Mouse (Mus musculus) midbrain, embryonic 12.5 days (tissue): Measurements from ENCODE around the gene Smoc1. TPM values are rescaled to one million over a fixed set of nuclear protein-coding genes. Genes with fewer than 3 reads are reported as not detected.
A peak's percentile ranks its signal among the peaks of the same experiment; 100 is the strongest.

Experiments
- ATAC-seq: fragments of 200-750 bp; cut with Nextera tagmentation; 2 replicates; pipeline ENCODE4 v1.8.0; 2017; ENCODE audit warnings: low read depth, moderate TSS enrichment, moderate library complexity; ENCODE audit not compliant: low FRiP score
- H3K27ac ChIP-seq: fragments of 300-500 bp; sonication (generic); replicated peaks from 2 replicates; pipeline ENCODE4 v1.5.1; 2016; ENCODE audit warnings: mild to moderate bottlenecking
- H3K27me3 ChIP-seq: fragments of 300-500 bp; sonication (generic); 2 replicates; pipeline ENCODE4 v1.6.1; 2016; ENCODE audit warnings: mild to moderate bottlenecking
- H3K36me3 ChIP-seq: fragments of 300-500 bp; sonication (generic); 2 replicates; pipeline ENCODE4 v1.6.1; 2016
- H3K4me1 ChIP-seq: fragments of 300-500 bp; sonication (generic); 2 replicates; pipeline ENCODE4 v1.6.1; 2016
- H3K4me2 ChIP-seq: fragments of 300-500 bp; sonication (generic); replicated peaks from 2 replicates; pipeline ENCODE4 v1.6.1; 2016; ENCODE audit warnings: mild to moderate bottlenecking, moderate library complexity
- H3K4me3 ChIP-seq: fragments of 300-500 bp; sonication (generic); 2 replicates; pipeline ENCODE4 v1.5.1; 2016; ENCODE audit warnings: mild to moderate bottlenecking
- H3K9ac ChIP-seq: fragments of 300-500 bp; sonication (generic); replicated peaks from 2 replicates; pipeline ENCODE4 v1.6.1; 2016; ENCODE audit warnings: mild to moderate bottlenecking, moderate library complexity
- H3K9me3 ChIP-seq: fragments of 300-500 bp; sonication (generic); 2 replicates; pipeline ENCODE4 v1.6.1; 2016; ENCODE audit warnings: mild to moderate bottlenecking
- WGBS: fragments of 180-500 bp; shearing (Covaris S2); methylation state at CpG from one replicate; pipeline ENCODE4 v1.1.7; 2016; 5-methylcytosine and 5-hydroxymethylcytosine counted together
- polyA plus RNA-seq: library from polyadenylated mRNA; unstranded; fragments of >200 nt; fragmentation: Nextera tagmentation; extraction: Ambion mirVana; gene quantifications from 2 replicates; pipeline ENCODE4 v1.2.1, GENCODE M21; 2016

Smoc1 gene
- polyA plus RNA-seq, 1 experiment from 2014 or later, result 32.0 TPM

DNA sequence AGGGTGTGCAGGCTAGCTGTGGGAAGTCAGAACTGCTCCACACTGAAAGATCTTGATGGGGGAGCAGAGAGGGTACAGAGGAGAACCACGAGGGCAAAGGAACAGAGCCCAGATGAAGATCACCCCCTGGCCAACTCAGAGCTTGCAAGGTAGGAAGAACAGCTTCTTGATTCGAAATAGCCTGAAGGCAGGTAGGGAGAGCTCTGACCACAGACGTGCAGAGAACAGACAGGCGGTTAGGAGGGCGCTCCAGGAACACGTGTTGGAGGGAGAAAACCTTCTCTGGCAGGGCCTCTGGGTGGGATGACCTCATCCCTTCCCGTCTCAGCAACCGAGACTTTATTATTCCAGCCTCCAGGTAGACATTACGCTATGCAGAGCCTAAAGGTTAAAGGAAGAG, 148.6 kb downstream of the Smoc1 start:
- WGBS, result 66% methylated on average over 9 of the region's 9 CpGs
- H3K4me1 ChIP-seq, result no peaks in the 10 kb centered on the region
- H3K27ac ChIP-seq, result 0 out of 2 replicates have a peak overlapping the region, but pooled peaks have one; percentile 1
- no peaks in the 10 kb centered on the region for H3K27me3 ChIP-seq
- H3K9me3 ChIP-seq, result no peaks in the 10 kb centered on the region
- H3K4me2 ChIP-seq, result no peak overlapping the region
- no peak overlapping the region for H3K4me3 ChIP-seq
- peaks cover 3% of the 10 kb centered on the region; the same call in 1 of the 2 replicates for H3K36me3 ChIP-seq
- H3K9ac ChIP-seq, result no peak overlapping the region
- ATAC-seq, result no peak

DNA sequence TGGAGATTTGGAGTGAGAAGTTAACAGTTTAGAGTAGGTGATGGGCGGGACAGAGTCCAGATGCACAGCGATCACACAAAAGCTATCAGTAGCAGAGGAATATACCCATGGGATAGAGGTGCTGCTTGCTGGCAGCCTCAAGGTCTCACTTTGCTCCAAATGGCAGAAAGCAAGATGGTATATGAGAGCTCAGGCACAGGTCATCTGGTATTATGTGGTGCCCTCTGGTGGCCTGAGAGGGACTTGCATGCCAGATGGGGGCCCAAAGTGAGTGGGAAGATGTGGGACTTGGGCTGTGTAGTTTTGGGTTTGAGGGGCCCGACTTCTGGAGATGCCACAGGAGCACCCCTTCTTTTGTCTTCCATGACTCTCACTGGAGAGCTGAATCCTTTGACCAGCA, 155.5 kb downstream of the Smoc1 start:
- Histone ChIP-seq H3K4me2 (no peak overlapping the region), H3K9me3 (no peaks in the 10 kb centered on the region), H3K27ac (no peak overlapping the region), H3K27me3 (no peaks in the 10 kb centered on the region), H3K4me3 (no peak overlapping the region), H3K9ac (no peak overlapping the region), H3K36me3 (peaks cover 12% of the 10 kb centered on the region; the same call in 1 of the 2 replicates), H3K4me1 (no peaks in the 10 kb centered on the region)
- WGBS, result 63% methylated on average over 3 of the region's 3 CpGs
- peak; percentile 65; the same call in 1 of the 2 replicates for ATAC-seq

DNA sequence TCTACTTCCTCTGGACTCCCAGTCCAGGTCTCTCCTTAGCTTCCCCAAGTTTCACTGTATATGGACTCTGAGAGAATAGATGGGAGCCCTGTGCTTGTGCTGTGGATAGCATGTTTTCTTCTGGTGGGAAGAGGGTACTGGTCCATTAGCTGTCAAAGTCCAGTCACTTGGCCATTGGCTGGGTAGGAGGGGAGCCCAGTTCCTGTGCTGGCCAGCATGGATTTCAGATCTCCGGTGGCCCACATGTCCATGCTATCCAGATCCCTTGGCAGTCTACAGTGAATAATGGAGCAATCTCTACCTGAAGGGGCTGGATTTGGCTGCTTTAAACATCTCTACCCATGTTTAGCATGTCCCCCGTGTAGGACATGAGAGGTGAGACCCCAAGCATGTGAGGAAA, 158.4 kb downstream of the Smoc1 start:
- ATAC-seq, result no peak
- no peak overlapping the region for H3K4me3 ChIP-seq
- H3K4me2 ChIP-seq, result no peak overlapping the region
- no peak overlapping the region for H3K9ac ChIP-seq
- H3K4me1 ChIP-seq, result no peaks in the 10 kb centered on the region
- no peak overlapping the region for H3K27ac ChIP-seq
- H3K27me3 ChIP-seq, result no peaks in the 10 kb centered on the region
- 95% methylated on average over 2 of the region's 2 CpGs for WGBS
- peaks cover 11% of the 10 kb centered on the region; the same call in 1 of the 2 replicates for H3K36me3 ChIP-seq
- H3K9me3 ChIP-seq, result no peaks in the 10 kb centered on the region

DNA sequence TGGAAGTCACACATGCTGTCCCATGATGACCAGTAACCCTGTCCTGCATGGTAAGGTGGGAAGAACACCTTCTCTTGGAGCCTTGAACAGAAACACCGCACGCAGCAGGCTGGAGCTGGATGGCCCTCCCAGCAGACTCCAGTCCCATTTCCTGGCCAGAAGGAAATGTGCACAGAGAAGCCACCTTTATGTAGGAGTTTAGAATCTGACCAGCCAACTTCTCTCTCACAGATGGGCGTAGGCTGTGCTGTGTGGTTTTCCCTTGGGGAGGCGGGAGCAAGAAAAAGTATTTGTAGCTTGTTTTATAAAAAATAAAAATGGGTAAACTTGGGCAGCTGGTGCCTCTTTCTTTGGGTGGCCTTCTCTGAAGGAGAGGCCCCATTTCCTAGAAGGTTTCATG, 159.5 kb downstream of the Smoc1 start:
- no peak overlapping the region for H3K4me2 ChIP-seq
- H3K4me1 ChIP-seq, result no peaks in the 10 kb centered on the region
- no peaks in the 10 kb centered on the region for H3K9me3 ChIP-seq
- no peak overlapping the region for H3K4me3 ChIP-seq
- H3K27ac ChIP-seq, result no peak overlapping the region
- no peak for ATAC-seq
- 94% methylated on average over 4 of the region's 4 CpGs for WGBS
- H3K27me3 ChIP-seq, result no peaks in the 10 kb centered on the region
- 0 out of 2 replicates have a peak, but pooled peaks cover 6% of the 10 kb centered on the region for H3K36me3 ChIP-seq
- no peak overlapping the region for H3K9ac ChIP-seq

DNA sequence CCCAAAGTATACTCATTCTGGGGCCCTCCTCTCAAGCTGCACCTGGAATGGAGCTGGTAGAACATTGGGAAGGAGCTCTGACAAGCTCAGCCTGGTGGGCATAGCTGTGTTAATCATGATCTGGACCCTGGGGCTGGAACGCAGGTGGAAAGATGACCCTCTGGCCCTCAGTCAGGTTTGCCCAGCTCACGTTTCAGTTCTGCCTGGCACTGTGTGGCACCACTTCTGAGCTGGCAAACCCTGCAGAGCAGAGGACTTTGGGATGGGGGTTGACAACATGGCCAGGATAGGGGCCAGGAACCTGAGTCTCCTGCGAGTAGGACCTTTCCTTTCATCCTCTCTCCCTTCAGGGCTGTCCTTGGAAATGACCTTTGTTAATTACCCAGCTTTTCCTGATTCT, 160.1 kb downstream of the Smoc1 start:
- Histone ChIP-seq H3K27ac (no peak overlapping the region), H3K4me1 (no peaks in the 10 kb centered on the region), H3K4me2 (no peak overlapping the region), H3K9ac (no peak overlapping the region), H3K36me3 (0 out of 2 replicates have a peak, but pooled peaks cover 6% of the 10 kb centered on the region), H3K27me3 (no peaks in the 10 kb centered on the region), H3K4me3 (no peak overlapping the region), H3K9me3 (no peaks in the 10 kb centered on the region)
- no peak for ATAC-seq
- WGBS, result 95% methylated on average over 3 of the region's 3 CpGs

DNA sequence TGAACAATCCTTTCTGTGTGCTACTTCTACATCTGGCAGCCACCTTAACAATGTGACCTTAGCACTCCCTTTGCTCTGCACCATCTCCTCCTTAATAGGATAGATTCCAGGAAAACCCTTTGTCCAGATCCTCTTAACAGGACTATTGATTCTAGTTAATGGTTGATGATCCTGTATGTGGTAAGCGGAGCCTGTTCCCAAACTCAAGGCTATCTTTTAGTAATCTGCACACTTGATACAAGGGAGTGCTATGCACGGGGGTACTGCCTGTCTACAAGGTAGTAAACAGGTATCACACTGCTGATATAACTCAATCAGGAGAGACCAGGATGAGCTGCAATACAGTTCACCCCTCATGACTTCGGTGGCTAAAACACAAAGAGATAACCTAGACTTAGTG, 161.8 kb downstream of the Smoc1 start:
- 84% methylated on average over 3 of the region's 3 CpGs for WGBS
- 0 out of 2 replicates have a peak, but pooled peaks cover 6% of the 10 kb centered on the region for H3K36me3 ChIP-seq
- no peak overlapping the region for H3K4me3 ChIP-seq
- no peak overlapping the region for H3K4me2 ChIP-seq
- H3K9ac ChIP-seq, result no peak overlapping the region
- no peaks in the 10 kb centered on the region for H3K9me3 ChIP-seq
- no peaks in the 10 kb centered on the region for H3K27me3 ChIP-seq
- no peak for ATAC-seq
- H3K27ac ChIP-seq, result no peak overlapping the region
- H3K4me1 ChIP-seq, result no peaks in the 10 kb centered on the region

DNA sequence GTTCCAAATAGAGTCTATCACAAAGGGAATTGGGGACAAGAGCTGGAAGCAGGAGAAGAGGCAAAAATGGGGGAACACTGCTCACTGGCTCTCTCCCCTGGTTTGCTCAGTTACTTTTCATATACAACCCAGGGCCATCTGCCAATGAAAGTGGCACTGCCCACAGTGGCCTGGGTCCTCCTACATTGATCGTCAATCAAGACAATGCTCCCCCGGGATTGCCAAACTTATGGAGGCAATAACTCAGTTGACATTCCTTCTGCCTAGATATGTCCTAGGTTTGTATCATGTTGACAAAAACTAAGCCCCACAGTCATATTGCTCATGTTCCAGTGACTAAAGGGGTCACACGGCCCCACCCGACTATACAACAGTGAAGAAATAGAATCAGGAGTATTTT, 162.4 kb downstream of the Smoc1 start:
- Histone ChIP-seq H3K27me3 (no peaks in the 10 kb centered on the region), H3K4me2 (no peak overlapping the region), H3K4me3 (no peak overlapping the region), H3K9me3 (no peaks in the 10 kb centered on the region), H3K9ac (no peak overlapping the region), H3K36me3 (0 out of 2 replicates have a peak, but pooled peaks cover 6% of the 10 kb centered on the region), H3K27ac (no peak overlapping the region), H3K4me1 (no peaks in the 10 kb centered on the region)
- WGBS, result 91% methylated on average over 4 of the region's 4 CpGs
- no peak for ATAC-seq

DNA sequence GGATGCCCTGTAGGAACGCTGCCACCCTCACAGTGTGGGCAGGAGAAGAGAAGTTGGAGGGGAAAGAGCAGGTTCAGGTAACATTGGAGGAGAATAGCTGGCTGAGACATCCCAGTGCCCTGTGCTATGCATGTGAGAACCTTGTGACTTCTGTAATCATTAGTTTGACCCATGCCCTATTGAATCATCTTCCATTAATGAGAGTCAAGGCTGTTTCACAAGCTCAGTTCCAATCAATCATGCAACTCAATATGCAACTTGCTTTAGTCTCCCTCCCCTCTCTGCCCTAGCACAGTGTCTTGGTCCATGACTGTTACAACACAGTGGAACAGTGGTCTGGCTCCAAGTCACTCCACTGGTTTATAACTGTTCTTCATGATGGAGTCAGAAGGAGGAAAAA, 163.0 kb downstream of the Smoc1 start:
- H3K9me3 ChIP-seq, result no peaks in the 10 kb centered on the region
- H3K4me2 ChIP-seq, result no peak overlapping the region
- H3K27me3 ChIP-seq, result no peaks in the 10 kb centered on the region
- H3K4me3 ChIP-seq, result no peak overlapping the region
- no peak overlapping the region for H3K9ac ChIP-seq
- no peaks in the 10 kb centered on the region for H3K4me1 ChIP-seq
- H3K36me3 ChIP-seq, result 0 out of 2 replicates have a peak, but pooled peaks cover 6% of the 10 kb centered on the region
- ATAC-seq, result no peak
- 95% methylated on average over 1 of the region's 1 CpGs for WGBS
- H3K27ac ChIP-seq, result no peak overlapping the region

DNA sequence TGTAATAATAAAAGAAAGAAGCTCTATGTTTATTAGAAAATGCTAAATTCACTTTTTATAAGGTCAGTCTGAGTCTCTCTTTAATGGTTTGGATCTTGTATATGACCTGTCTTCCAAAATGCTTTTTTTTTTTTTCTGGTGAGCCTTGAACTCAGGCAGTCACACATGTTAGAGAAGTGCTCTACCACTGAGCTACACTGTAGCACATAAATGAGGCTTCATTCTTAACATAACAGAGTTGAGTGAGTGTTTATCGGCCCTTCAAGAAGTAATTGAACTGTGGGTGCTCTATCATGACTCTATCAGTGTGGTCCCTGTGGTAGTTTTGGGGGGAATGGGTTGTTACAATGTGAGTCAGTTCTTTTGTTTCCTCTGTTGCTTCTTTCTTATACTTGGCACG, 167.4 kb downstream of the Smoc1 start:
- no peak for ATAC-seq
- H3K27ac ChIP-seq, result no peak overlapping the region
- no peak overlapping the region for H3K4me3 ChIP-seq
- H3K4me2 ChIP-seq, result no peak overlapping the region
- no peak overlapping the region for H3K9ac ChIP-seq
- WGBS, result 81% methylated on average over 2 of the region's 2 CpGs
- no peaks in the 10 kb centered on the region for H3K36me3 ChIP-seq
- no peaks in the 10 kb centered on the region for H3K27me3 ChIP-seq
- H3K4me1 ChIP-seq, result no peaks in the 10 kb centered on the region
- H3K9me3 ChIP-seq, result no peaks in the 10 kb centered on the region

DNA sequence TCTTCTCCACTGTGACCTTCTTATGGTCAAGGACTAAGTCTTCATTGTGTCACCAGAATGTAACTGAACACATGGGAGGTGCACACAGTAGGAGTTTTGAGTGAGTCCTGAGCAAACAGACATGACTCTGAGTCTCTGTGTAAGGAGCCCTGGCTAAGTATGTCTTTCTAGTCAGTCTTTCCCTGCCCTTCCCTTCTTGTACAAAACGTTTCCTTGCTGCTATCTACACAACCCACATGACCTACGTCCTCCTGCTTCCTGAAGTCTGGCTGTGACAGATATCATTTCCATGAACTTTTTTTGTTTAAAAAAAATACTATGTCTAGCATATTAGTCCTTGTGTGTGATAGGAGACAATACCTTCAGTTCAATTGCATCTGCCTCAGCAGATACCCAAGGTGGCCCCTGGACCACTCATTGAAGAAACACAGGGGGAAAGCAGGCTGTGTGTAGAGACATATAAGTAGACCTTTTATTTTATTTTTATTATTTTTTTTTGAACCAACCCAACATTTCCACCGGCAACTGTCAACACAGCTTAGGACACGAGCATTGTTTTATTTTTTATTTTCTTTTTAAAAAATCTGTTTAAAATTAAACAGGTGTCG, 171.0 kb downstream of the Smoc1 start:
- Histone ChIP-seq H3K4me1 (peaks cover 8% of the 10 kb centered on the region; the same call in 1 of the 2 replicates), H3K36me3 (no peaks in the 10 kb centered on the region), H3K27me3 (no peaks in the 10 kb centered on the region; the same call in 1 of the 2 replicates), H3K4me3 (no peak overlapping the region), H3K9me3 (no peaks in the 10 kb centered on the region), H3K9ac (no peak overlapping the region), H3K27ac (no peak overlapping the region), H3K4me2 (no peak overlapping the region)
- 82% methylated on average over 5 of the region's 5 CpGs for WGBS
- no peak for ATAC-seq

DNA sequence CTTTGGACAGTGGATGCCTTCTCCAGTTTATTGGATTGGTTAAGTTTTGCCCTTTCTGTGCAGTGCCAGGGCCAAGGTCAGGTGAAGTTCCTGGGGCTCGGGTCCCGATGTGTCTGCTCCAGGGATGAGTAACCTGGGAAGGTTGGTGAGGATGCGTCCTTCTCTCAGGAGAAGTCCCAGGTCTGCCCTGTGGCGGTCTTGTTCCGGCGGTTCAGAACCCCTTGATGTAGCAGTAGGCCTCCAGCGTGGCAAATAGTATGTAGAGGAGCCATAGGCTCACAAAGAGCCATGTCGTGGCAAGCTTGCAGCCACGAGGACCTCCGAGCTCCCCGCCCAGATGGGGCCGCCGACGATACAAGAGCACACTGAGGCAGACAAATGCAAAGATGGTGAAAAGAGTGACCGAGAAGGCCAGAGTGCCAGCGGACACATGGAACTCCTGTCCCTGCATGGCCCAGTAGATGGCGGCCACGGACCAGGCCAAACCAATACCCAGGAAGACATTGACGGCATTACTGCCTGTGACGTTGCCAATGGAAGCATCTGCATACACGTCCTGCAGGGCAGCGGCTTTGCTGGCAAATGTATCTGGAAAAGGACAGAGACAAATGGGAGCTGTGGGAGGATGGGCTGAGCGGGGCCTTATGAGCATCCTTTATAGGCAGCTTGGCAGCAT, 172.8 kb downstream of the Smoc1 start:
- H3K4me2 ChIP-seq, result peak overlapping the region; percentile 23; the same call in 1 of the 2 replicates
- no peaks in the 10 kb centered on the region for H3K9me3 ChIP-seq

DNA sequence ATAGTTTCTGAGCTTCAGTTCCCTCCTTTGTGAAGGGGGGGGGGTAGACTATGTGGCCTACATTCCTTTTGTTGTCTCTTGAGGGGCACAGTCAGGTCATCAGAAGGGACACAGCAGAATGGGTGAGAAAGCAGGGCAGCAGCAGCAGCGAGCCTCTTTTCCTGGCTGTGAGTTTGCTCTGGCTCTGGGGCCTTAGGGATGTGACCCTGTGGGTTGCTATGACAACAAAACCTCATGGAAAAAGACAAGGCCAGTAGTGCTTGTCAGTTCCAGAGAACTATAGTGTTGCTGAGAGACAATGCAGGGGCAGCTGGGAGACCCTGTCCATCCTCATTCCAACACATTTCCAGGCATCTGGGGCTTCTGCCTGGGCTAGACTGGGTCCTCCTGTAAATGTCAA, 176.6 kb downstream of the Smoc1 start:
- Histone ChIP-seq H3K9ac (no peak overlapping the region), H3K4me2 (no peak overlapping the region), H3K36me3 (no peaks in the 10 kb centered on the region), H3K27ac (peak overlapping the region; percentile 27; the same call in 1 of the 2 replicates), H3K9me3 (no peaks in the 10 kb centered on the region), H3K4me1 (peaks cover 19% of the 10 kb centered on the region; the same call in 1 of the 2 replicates), H3K4me3 (no peak overlapping the region), H3K27me3 (no peaks in the 10 kb centered on the region; the same call in 1 of the 2 replicates)
- 0 out of 2 replicates have a peak, but pooled peaks have one; percentile 30 for ATAC-seq
- WGBS, result 5% methylated on average over 1 of the region's 1 CpGs

More for the DNA sequence above, 172.8 kb downstream of the Smoc1 start:
- Histone ChIP-seq H3K27ac (no peak overlapping the region), H3K9ac (0 out of 2 replicates have a peak overlapping the region, but pooled peaks have one; percentile 21), H3K4me3 (no peak overlapping the region), H3K4me1 (peaks cover 19% of the 10 kb centered on the region; the same call in 1 of the 2 replicates), H3K27me3 (no peaks in the 10 kb centered on the region; the same call in 1 of the 2 replicates), H3K36me3 (no peaks in the 10 kb centered on the region)
- peak; percentile 86; the same call in 1 of the 2 replicates for ATAC-seq
- WGBS, result 32% methylated on average over 23 of the region's 23 CpGs
